Mouse (Mus musculus) limb, embryonic 12.5 days (tissue): ENCODE data around the gene Gm20388. TPM values are rescaled to one million over a fixed set of nuclear protein-coding genes. Genes with fewer than 3 reads are reported as not detected.
"Not testable (repeated sequence)": the region's sequence is repeated elsewhere in the genome, so short reads cannot be mapped to it uniquely, and the experiment has no call there.

Experiments used
- ATAC-seq: fragments of 200-750 bp; cut with Nextera tagmentation; 2 replicates; pipeline ENCODE4 v1.8.0; 2017; ENCODE audit warnings: low read depth, moderate TSS enrichment; ENCODE audit not compliant: insufficient number of reproducible peaks, insufficient read depth, low FRiP score, low TSS enrichment
- H3K27ac ChIP-seq: fragments of 300-500 bp; sonication (generic); 2 replicates; pipeline ENCODE4 v1.5.1; 2016; ENCODE audit warnings: mild to moderate bottlenecking, moderate library complexity
- H3K27me3 ChIP-seq: fragments of 300-500 bp; sonication (generic); 2 replicates; pipeline ENCODE4 v1.6.1; 2016; ENCODE audit warnings: mild to moderate bottlenecking, moderate library complexity
- H3K36me3 ChIP-seq: fragments of 300-500 bp; sonication (generic); 2 replicates; pipeline ENCODE4 v1.6.1; 2016; ENCODE audit warnings: mild to moderate bottlenecking, moderate library complexity
- H3K4me1 ChIP-seq: fragments of 300-500 bp; sonication (generic); replicated peaks from 2 replicates; pipeline ENCODE4 v1.6.1; 2016
- H3K4me2 ChIP-seq: fragments of 300-500 bp; sonication (generic); 2 replicates; pipeline ENCODE4 v1.6.1; 2016; ENCODE audit warnings: mild to moderate bottlenecking, moderate library complexity
- H3K4me3 ChIP-seq: fragments of 300-500 bp; sonication (generic); replicated peaks from 2 replicates; pipeline ENCODE4 v1.5.1; 2016; ENCODE audit warnings: mild to moderate bottlenecking
- H3K9ac ChIP-seq: fragments of 300-500 bp; sonication (generic); replicated peaks from 2 replicates; pipeline ENCODE4 v1.6.1; 2016; ENCODE audit warnings: mild to moderate bottlenecking, moderate library complexity
- H3K9me3 ChIP-seq: fragments of 300-500 bp; sonication (generic); 2 replicates; pipeline ENCODE4 v1.6.1; 2016; ENCODE audit warnings: mild to moderate bottlenecking, moderate library complexity
- WGBS: fragments of 180-500 bp; shearing (Covaris S2); methylation state at CpG from one replicate; pipeline ENCODE4 v1.1.7; 2016; 5-methylcytosine and 5-hydroxymethylcytosine counted together
- polyA plus RNA-seq: library from polyadenylated mRNA; unstranded; fragments of >200 nt; fragmentation: Nextera tagmentation; extraction: Ambion mirVana; gene quantifications from 2 replicates; pipeline ENCODE4 v1.2.1, GENCODE M21; 2016

Gene Gm20388
- polyA plus RNA-seq, 1 experiment from 2014 or later = not detected

DNA sequence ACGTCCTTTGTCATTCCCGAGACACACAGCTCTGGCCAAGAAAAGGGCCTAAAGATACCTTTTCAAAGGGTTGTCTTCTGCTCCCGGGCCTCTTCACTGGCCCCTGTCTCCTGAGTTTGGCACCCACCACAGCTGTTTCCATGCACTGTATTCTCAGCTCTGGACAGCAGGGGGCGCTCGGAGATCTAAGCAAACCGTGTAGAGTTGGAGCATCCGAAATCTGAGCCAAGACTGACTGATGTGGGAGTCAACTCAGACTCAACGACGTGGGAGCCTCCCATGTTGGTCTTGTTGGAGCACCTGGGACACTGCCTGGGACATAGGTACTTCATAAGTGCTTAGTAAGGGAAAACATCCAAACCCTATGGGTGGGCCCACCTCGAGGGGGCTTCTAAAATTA, 767.8 kb downstream of the Gm20388 start:
- no peaks in the 10 kb centered on the region for H3K9me3 ChIP-seq
- no peak overlapping the region for H3K4me3 ChIP-seq
- ATAC-seq = 0 out of 2 replicates have a peak, but pooled peaks have one; percentile 3
- H3K27ac ChIP-seq = no peak overlapping the region
- H3K36me3 ChIP-seq = peaks cover 16% of the 10 kb centered on the region
- H3K4me2 ChIP-seq = no peak overlapping the region
- no peak overlapping the region for H3K9ac ChIP-seq
- peaks cover 8% of the 10 kb centered on the region; the same call in 1 of the 2 replicates for H3K27me3 ChIP-seq
- 14% methylated on average over 10 of the region's 10 CpGs for WGBS
- H3K4me1 ChIP-seq = no peaks in the 10 kb centered on the region; the same call in 1 of the 2 replicates

- peaks cover 3% of the 10 kb centered on the region for H3K4me1 ChIP-seq
- no peak overlapping the region for H3K4me3 ChIP-seq
- no peak overlapping the region for H3K4me2 ChIP-seq
- no peak overlapping the region for H3K9ac ChIP-seq
- peaks cover 7% of the 10 kb centered on the region; the same call in 1 of the 2 replicates for H3K36me3 ChIP-seq
- no peaks in the 10 kb centered on the region for H3K9me3 ChIP-seq
- no peak overlapping the region for H3K27ac ChIP-seq
- peaks cover 8% of the 10 kb centered on the region; the same call in 1 of the 2 replicates for H3K27me3 ChIP-seq
- WGBS = 60% methylated on average over 11 of the region's 11 CpGs
- ATAC-seq = no peak
These were observed 769.2 kb downstream of the Gm20388 start for GRCm38 (mm10) chr8:120679629-120680387.

DNA sequence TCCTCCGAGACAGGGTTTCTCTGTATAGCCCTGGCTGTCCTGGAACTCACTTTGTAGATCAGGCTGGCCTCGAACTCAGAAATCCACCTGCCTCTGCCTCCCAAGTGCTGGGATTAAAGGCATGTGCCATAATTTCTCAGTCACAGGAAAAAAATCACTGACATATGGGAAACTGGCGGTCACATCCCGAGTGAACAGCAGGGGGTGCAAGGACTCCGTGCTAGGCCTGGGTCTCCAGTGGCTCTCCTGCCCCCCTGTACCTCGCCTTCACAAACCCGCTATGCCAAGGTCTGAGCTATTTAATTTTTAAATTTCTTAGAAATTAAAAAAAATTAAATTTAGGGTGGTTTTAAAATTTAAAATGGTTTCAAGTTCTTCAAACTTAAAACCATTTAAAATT, 769.8 kb downstream of the Gm20388 start:
- H3K4me2 ChIP-seq, H3K4me3 ChIP-seq, H3K9ac ChIP-seq, H3K36me3 ChIP-seq, ATAC-seq, H3K27ac ChIP-seq, H3K4me1 ChIP-seq, H3K27me3 ChIP-seq, H3K9me3 ChIP-seq: not testable (repeated sequence)
- 58% methylated on average over 7 of the region's 7 CpGs for WGBS

GRCm38 (mm10) chr8:120681113-120681512, 770.5 kb downstream of the Gm20388 start:
- Histone ChIP-seq H3K36me3 (no peaks in the 10 kb centered on the region), H3K27me3 (peaks cover 8% of the 10 kb centered on the region; the same call in 1 of the 2 replicates), H3K27ac (no peak overlapping the region), H3K4me1 (peaks cover 12% of the 10 kb centered on the region), H3K4me3 (no peak overlapping the region), H3K9me3 (no peaks in the 10 kb centered on the region), H3K9ac (no peak overlapping the region), H3K4me2 (no peak overlapping the region)
- 68% methylated on average over 10 of the region's 10 CpGs for WGBS
- ATAC-seq = no peak

GRCm38 (mm10) chr8:120683602-120684001, 773.0 kb downstream of the Gm20388 start:
- Histone ChIP-seq H3K4me3 (no peak overlapping the region), H3K27ac (no peak overlapping the region), H3K27me3 (peaks cover 14% of the 10 kb centered on the region; the same call in 1 of the 2 replicates), H3K4me1 (peaks cover 12% of the 10 kb centered on the region), H3K9me3 (no peaks in the 10 kb centered on the region), H3K4me2 (no peak overlapping the region), H3K9ac (no peak overlapping the region), H3K36me3 (no peaks in the 10 kb centered on the region)
- 13% methylated on average over 10 of the region's 10 CpGs for WGBS
- no peak; the same call in 1 of the 2 replicates for ATAC-seq

- H3K4me2 ChIP-seq = no peak overlapping the region
- H3K9ac ChIP-seq = no peak overlapping the region
- 52% methylated on average over 5 of the region's 5 CpGs for WGBS
- H3K9me3 ChIP-seq = no peaks in the 10 kb centered on the region
- H3K36me3 ChIP-seq = no peaks in the 10 kb centered on the region
- peaks cover 17% of the 10 kb centered on the region; the same call in 1 of the 2 replicates for H3K27me3 ChIP-seq
- ATAC-seq = no peak
- H3K4me3 ChIP-seq = no peak overlapping the region
- H3K27ac ChIP-seq = no peak overlapping the region
- peaks cover 12% of the 10 kb centered on the region for H3K4me1 ChIP-seq
These were observed 773.4 kb downstream of the Gm20388 start for GRCm38 (mm10) chr8:120684082-120684481.

DNA sequence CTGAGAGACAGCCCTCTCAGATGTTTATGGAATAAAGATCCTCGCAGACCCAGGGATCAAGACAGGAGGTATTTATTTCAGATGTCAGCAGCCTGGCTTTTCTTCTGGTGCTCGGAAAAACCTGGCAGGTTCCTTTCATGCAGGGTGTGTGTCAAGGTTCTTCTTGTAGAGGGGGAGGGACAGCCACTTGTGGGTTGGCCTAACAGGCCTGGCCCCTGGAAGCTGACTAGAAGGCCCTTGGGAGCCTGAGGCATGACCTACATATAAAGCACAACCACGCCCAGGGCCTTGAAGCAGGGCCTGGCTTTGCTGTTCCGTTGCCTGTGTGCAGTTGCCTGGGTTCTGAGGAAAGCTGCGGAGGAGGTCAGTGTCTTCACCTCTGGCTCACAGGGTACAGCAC, 774.5 kb downstream of the Gm20388 start:
- Histone ChIP-seq H3K36me3 (no peaks in the 10 kb centered on the region), H3K4me1 (peaks cover 12% of the 10 kb centered on the region), H3K9ac (no peak overlapping the region), H3K4me3 (no peak overlapping the region), H3K27me3 (peaks cover 9% of the 10 kb centered on the region; the same call in 1 of the 2 replicates), H3K27ac (peak overlapping the region; percentile 53; the same call in 1 of the 2 replicates), H3K4me2 (no peak overlapping the region), H3K9me3 (no peaks in the 10 kb centered on the region)
- ATAC-seq = no peak
- 59% methylated on average over 5 of the region's 5 CpGs for WGBS

GRCm38 (mm10) chr8:120685591-120685990, 775.0 kb downstream of the Gm20388 start:
- H3K9me3 ChIP-seq = no peaks in the 10 kb centered on the region
- peaks cover 12% of the 10 kb centered on the region for H3K4me1 ChIP-seq
- peaks cover 9% of the 10 kb centered on the region; the same call in 1 of the 2 replicates for H3K27me3 ChIP-seq
- no peak for ATAC-seq
- no peak overlapping the region for H3K9ac ChIP-seq
- H3K27ac ChIP-seq = peak overlapping the region; percentile 53; the same call in 1 of the 2 replicates
- H3K36me3 ChIP-seq = no peaks in the 10 kb centered on the region
- WGBS = 82% methylated on average over 8 of the region's 8 CpGs
- no peak overlapping the region for H3K4me3 ChIP-seq
- H3K4me2 ChIP-seq = no peak overlapping the region

DNA sequence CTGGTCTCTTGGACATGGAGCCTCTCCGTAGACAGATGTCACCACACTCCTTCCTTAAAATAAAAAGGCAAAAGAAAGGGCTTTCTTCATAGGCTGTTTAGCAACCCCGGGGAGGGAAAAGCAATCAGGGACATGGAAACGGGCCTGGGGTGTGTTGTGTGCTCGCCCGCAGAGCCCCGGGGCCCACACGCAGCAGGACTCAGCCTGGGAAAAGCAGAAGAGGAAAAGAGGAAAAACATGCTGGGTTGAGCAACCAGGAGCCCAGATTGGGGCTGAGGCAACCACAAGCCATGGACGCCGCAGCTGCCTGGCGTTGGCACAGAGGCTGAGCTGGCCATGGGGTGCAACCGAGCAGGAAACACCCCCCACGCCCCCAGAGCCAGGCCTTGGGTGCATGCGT, 775.4 kb downstream of the Gm20388 start:
- no peak for ATAC-seq
- peaks cover 9% of the 10 kb centered on the region; the same call in 1 of the 2 replicates for H3K27me3 ChIP-seq
- H3K36me3 ChIP-seq = no peaks in the 10 kb centered on the region
- no peak overlapping the region for H3K4me3 ChIP-seq
- H3K4me2 ChIP-seq = no peak overlapping the region
- 80% methylated on average over 13 of the region's 13 CpGs for WGBS
- H3K27ac ChIP-seq = no peak overlapping the region
- no peaks in the 10 kb centered on the region for H3K9me3 ChIP-seq
- peaks cover 12% of the 10 kb centered on the region for H3K4me1 ChIP-seq
- H3K9ac ChIP-seq = no peak overlapping the region

DNA sequence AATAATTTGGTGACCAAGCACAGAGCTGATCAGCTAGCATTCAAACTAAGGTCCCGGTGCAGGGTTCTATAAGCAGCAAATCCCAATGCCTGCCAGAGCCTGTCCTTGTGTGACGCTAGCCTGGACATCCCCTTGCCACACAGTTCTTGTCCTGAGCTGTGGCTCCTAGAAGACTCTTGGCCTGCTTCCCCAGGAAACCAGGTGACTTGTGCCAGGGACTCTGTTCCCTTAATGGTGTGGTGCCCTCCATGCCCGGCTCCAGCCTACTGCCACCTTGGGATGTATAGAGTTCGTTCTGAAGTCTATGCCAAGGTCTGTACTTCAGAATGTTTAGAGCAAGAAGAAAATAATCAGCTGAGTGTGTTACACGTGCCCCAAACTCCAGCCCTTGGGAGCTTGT, 775.9 kb downstream of the Gm20388 start:
- H3K4me3 ChIP-seq = no peak overlapping the region
- WGBS = 80% methylated on average over 5 of the region's 5 CpGs
- no peak overlapping the region for H3K4me2 ChIP-seq
- H3K9ac ChIP-seq = no peak overlapping the region
- peaks cover 12% of the 10 kb centered on the region for H3K4me1 ChIP-seq
- H3K36me3 ChIP-seq = no peaks in the 10 kb centered on the region
- no peak overlapping the region for H3K27ac ChIP-seq
- no peaks in the 10 kb centered on the region for H3K9me3 ChIP-seq
- peaks cover 9% of the 10 kb centered on the region; the same call in 1 of the 2 replicates for H3K27me3 ChIP-seq
- ATAC-seq = no peak

GRCm38 (mm10) chr8:120687786-120688185, 777.1 kb downstream of the Gm20388 start:
- no peak for ATAC-seq
- WGBS = 76% methylated on average over 8 of the region's 8 CpGs
- H3K4me2 ChIP-seq = no peak overlapping the region
- no peak overlapping the region for H3K4me3 ChIP-seq
- no peak overlapping the region for H3K27ac ChIP-seq
- peaks cover 9% of the 10 kb centered on the region; the same call in 1 of the 2 replicates for H3K27me3 ChIP-seq
- H3K36me3 ChIP-seq = no peaks in the 10 kb centered on the region
- no peaks in the 10 kb centered on the region for H3K9me3 ChIP-seq
- H3K9ac ChIP-seq = no peak overlapping the region
- H3K4me1 ChIP-seq = peaks cover 12% of the 10 kb centered on the region
